Mouse (Mus musculus) small intestine, adult 2 months (tissue): Measurements from ENCODE around the gene Tm4sf19.

Experiments used
- CTCF ChIP-seq: fragments of 200-500 bp; IDR thresholded peaks from 2 replicates; pipeline ENCODE4 v1.5.1; 2012; ENCODE audit warnings: low read depth, mild to moderate bottlenecking, control low read depth, inconsistent platforms, low read length, moderate library complexity, mixed read lengths; ENCODE audit not compliant: insufficient replicate concordance, insufficient read length; ENCODE audit errors: extremely low read depth
- POLR2A ChIP-seq: fragments of 200-500 bp; IDR thresholded peaks from 2 replicates; pipeline ENCODE4 v1.6.1; 2012; ENCODE audit warnings: low read depth, mild to moderate bottlenecking, control low read depth, inconsistent platforms, low read length, moderate library complexity

DNA sequence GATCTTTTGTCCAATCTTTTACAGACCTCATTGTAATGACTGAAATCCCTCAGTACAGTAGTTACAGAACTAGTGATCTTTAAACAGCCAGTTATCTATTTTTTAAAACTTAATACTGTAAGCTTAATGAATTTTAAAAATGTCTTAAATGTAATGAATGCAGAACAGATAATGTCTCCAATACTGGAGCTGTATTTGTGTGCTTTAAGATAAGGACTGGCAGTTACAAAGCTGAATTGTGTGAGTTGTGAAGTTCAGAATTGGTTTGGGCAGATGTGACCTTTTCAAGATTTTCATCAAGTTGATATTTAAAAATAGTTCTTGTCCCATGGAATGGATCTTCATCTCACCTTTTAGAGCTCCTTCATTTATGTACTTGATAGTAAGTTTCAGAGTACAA is 11.3 kb upstream of the Tm4sf19 start:
- no peak for TF ChIP-seq CTCF
- TF ChIP-seq POLR2A = no peak
